Mouse (Mus musculus): ENCODE measurements around the gene BC030499. TPM values are rescaled to one million over a fixed set of nuclear protein-coding genes. Genes with fewer than 3 reads are reported as not detected.
A peak's percentile ranks its signal among the peaks of the same experiment; 100 is the strongest.

The BC030499 gene
- polyA plus RNA-seq, 1 experiment from 2014 or later: 0.29 TPM

DNA sequence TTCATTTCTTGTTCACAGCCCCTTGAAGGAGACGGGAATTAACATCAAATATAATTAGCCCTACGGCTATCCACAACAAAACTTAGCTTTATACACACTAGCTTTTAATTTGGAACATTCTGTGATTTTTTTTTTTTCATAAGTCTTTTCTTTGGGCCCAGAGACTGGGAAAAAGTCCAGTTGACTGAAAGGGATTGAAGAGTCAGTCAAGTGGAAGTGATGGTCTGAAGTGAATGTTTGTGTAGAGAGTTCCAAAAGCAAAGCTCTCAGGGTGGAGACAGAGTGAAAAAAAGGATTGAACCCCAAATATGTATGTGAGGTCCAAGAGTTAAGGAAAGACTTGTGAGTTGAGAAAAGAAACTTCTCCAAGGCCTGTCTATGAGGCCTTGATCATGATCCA lies 27.8 kb downstream of the BC030499 start:
- ATAC-seq (ENCODE audit: low FRiP score, low read depth): no peak
- WGBS: 97% methylated on average over 2 of the region's 2 CpGs
- H3K4me1 ChIP-seq: peaks cover 15% of the 10 kb centered on the region; the same call in 1 of the 2 replicates
- H3K27ac ChIP-seq (replicated peaks): no peak overlapping the region
- H3K36me3 ChIP-seq: peaks cover 90% of the 10 kb centered on the region
- no peak overlapping the region for H3K9ac ChIP-seq (replicated peaks)
- no peak overlapping the region for H3K4me3 ChIP-seq
- no peaks in the 10 kb centered on the region for H3K27me3 ChIP-seq
- H3K4me2 ChIP-seq (replicated peaks): no peak overlapping the region
- H3K9me3 ChIP-seq: no peaks in the 10 kb centered on the region

DNA sequence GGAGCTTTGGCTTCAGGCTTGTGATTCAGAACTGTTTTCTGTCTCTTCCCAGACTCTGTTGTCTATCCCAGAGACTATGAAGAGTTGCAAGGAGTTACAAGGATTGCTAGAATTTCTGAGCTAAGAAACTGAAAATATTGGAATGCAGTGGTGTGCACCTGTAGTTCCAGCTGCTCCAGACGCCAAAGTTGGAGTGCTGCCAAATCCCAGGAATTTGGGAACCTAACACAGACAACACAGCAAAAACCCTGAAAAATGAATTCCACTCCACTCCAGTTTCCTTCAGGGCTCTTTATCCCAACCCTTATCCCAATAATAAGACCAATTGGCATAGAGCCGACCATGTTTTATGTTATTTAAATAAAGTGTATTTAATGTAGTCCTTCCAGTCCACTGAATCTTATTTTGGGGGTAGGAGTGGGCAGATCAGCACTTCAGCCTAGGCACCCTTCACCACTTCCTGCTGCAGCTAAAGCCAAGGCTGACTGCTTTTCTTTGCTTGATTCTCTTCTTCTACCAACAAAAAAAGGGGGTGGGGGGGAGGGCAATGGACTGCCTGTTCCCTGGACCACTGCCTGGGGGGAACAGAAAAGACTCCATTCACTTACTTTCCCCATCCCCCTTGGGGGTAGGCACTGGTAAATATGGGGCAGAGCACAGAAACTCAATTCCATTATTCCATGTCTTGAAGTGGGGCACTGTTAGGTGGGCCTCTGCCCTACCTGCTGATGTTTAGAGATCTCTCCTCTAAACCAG lies 31.6 kb downstream of the BC030499 start:
- Histone ChIP-seq H3K4me1 (peaks cover 15% of the 10 kb centered on the region; the same call in 1 of the 2 replicates), H3K9ac (replicated peaks) (no peak overlapping the region), H3K36me3 (peaks cover 54% of the 10 kb centered on the region), H3K27ac (replicated peaks) (no peak overlapping the region), H3K4me2 (replicated peaks) (peak overlapping the region; percentile 4; the same call in 1 of the 2 replicates), H3K4me3 (no peak overlapping the region), H3K27me3 (no peaks in the 10 kb centered on the region), H3K9me3 (no peaks in the 10 kb centered on the region)
- WGBS: 71% methylated on average over 2 of the region's 2 CpGs
- ATAC-seq (ENCODE audit: low FRiP score, low read depth): no peak

GRCm38 (mm10) chr11:78322860-78323259 lies 32.2 kb downstream of the BC030499 start, which contains the start of gene Aldoc:
TSS of gene Aldoc (plus strand) at chr11:78322968.
- WGBS: 7% methylated on average over 15 of the region's 15 CpGs
- peak within 1 kb of the TSS; percentile 4; the same call in 1 of the 2 replicates for H3K4me2 ChIP-seq (replicated peaks)
- no peak within 1 kb of the TSS for H3K27ac ChIP-seq (replicated peaks)
- no peak within 1 kb of the TSS for H3K4me3 ChIP-seq
- H3K27me3 ChIP-seq: no peaks in the 10 kb centered on the region
- H3K9me3 ChIP-seq: no peaks in the 10 kb centered on the region
- no peak within 1 kb of the TSS for H3K9ac ChIP-seq (replicated peaks)
- H3K4me1 ChIP-seq: peaks cover 15% of the 10 kb centered on the region; the same call in 1 of the 2 replicates
- peaks cover 48% of the 10 kb centered on the region for H3K36me3 ChIP-seq
- ATAC-seq (ENCODE audit: low FRiP score, low read depth): no peak

DNA sequence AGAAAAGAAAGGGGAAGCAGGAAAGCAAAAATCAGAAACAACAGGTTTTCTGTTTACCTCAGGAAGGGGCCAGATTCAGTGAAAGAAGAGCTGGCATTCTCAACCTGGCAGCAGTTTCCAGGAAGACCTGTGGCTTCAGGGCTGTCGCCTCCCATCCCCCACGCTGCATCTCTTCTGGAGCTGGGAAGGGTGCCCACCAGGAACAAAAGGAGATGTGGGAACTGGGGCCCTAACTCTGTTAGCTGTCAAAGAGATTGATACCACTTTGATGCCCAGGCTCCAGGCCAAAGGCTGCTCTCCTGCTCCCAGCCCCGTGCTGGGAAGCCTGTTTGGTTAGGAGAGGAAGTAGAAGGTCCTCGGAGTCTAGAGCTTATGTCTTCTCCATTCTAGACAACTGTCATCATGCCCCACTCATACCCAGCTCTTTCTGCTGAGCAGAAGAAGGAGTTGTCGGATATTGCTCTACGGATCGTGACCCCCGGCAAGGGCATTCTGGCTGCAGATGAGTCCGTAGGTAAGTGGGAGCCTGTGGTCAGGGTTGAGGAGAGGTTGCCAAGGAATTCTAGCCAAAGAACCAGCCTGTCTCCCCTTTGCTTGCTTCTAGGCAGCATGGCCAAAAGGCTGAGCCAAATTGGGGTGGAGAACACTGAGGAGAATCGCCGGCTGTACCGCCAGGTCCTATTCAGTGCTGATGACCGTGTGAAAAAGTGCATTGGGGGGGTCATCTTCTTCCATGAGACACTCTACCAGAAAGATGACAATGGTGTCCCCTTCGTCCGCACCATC lies 33.6 kb downstream of the BC030499 start:
- peaks cover 21% of the 10 kb centered on the region for H3K4me1 ChIP-seq
- no peaks in the 10 kb centered on the region for H3K9me3 ChIP-seq
- ATAC-seq (ENCODE audit: low FRiP score, low read depth): no peak
- H3K27ac ChIP-seq (replicated peaks): no peak overlapping the region
- no peak overlapping the region for H3K9ac ChIP-seq (replicated peaks)
- WGBS: 89% methylated on average over 15 of the region's 15 CpGs
- no peaks in the 10 kb centered on the region for H3K27me3 ChIP-seq
- peaks cover 34% of the 10 kb centered on the region for H3K36me3 ChIP-seq
- H3K4me2 ChIP-seq (replicated peaks): no peak overlapping the region
- H3K4me3 ChIP-seq: no peak overlapping the region

- no peaks in the 10 kb centered on the region for H3K9me3 ChIP-seq
- WGBS: 95% methylated on average over 12 of the region's 12 CpGs
- H3K4me2 ChIP-seq (replicated peaks): no peak overlapping the region
- H3K27ac ChIP-seq (replicated peaks): no peak overlapping the region
- ATAC-seq (ENCODE audit: low FRiP score, low read depth): no peak
- no peak overlapping the region for H3K4me3 ChIP-seq
- H3K36me3 ChIP-seq: peaks cover 27% of the 10 kb centered on the region
- peaks cover 26% of the 10 kb centered on the region for H3K4me1 ChIP-seq
- no peaks in the 10 kb centered on the region for H3K27me3 ChIP-seq
- H3K9ac ChIP-seq (replicated peaks): no peak overlapping the region
These were observed 34.3 kb downstream of the BC030499 start for GRCm38 (mm10) chr11:78324965-78325364.

- Histone ChIP-seq H3K4me1 (peaks cover 22% of the 10 kb centered on the region), H3K36me3 (peaks cover 5% of the 10 kb centered on the region), H3K9me3 (no peaks in the 10 kb centered on the region), H3K9ac (replicated peaks) (no peak overlapping the region), H3K4me2 (replicated peaks) (no peak overlapping the region), H3K27me3 (no peaks in the 10 kb centered on the region), H3K4me3 (no peak overlapping the region), H3K27ac (replicated peaks) (no peak overlapping the region)
- ATAC-seq (ENCODE audit: low FRiP score, low read depth): no peak
- WGBS: 90% methylated on average over 4 of the region's 4 CpGs
These were observed 36.6 kb downstream of the BC030499 start for GRCm38 (mm10) chr11:78327215-78327614.

DNA sequence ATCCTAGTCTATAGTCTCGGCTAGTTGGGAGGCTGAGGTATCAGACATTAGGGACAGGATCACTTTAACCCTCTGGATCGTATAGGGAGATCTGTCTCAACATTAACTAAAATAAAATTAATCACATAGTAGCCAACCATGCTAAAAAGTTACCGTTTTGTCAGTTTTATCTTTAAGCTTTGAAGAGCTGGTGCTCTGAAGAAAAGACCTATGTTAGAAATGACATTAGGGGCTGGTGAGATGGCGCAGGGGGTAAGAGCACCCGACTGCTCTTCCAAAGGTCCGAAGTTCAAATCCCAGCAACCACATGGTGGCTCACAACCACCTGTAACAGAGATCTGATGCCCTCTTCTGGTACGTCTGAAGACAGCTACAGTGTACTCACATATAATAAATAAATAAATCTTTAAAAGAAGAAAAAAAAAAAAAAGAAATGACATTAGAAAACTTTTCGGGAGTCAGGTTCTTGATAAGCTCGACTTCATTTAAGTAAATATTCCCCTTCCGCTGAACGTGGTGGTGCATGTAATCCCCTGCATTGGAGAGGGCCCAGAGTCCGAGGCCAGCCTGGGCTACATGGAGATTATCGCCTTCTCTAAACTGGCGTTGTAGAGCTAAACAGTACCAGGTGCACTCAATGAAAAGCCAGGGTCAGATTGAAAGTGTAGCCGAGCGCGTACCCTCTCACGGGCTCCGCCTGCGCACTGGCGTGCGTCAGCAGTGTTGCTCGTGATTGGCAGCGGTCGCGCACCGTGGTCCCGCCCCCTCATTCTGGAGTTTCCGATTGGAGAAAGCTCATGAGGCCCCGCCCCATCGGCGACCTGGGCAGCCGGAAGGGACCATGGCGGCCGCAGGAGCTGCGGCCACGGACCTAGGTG lies 37.2 kb downstream of the BC030499 start, which contains the start of gene Pigs:
Pigs (plus strand) TSS at position 782 of the 878 bp plus-strand sequence.
- peaks cover 16% of the 10 kb centered on the region for H3K4me1 ChIP-seq
- H3K27me3 ChIP-seq: no peaks in the 10 kb centered on the region
- no peak within 1 kb of the TSS for H3K27ac ChIP-seq (replicated peaks)
- peaks cover 6% of the 10 kb centered on the region for H3K36me3 ChIP-seq
- H3K9me3 ChIP-seq: no peaks in the 10 kb centered on the region
- WGBS: 14% methylated on average over 37 of the region's 37 CpGs
- ATAC-seq (ENCODE audit: low FRiP score, low read depth): peak; percentile 98
- peak within 1 kb of the TSS; percentile 85 for H3K4me3 ChIP-seq
- peak within 1 kb of the TSS; percentile 93 for H3K4me2 ChIP-seq (replicated peaks)
- peak within 1 kb of the TSS; percentile 89 for H3K9ac ChIP-seq (replicated peaks)

DNA sequence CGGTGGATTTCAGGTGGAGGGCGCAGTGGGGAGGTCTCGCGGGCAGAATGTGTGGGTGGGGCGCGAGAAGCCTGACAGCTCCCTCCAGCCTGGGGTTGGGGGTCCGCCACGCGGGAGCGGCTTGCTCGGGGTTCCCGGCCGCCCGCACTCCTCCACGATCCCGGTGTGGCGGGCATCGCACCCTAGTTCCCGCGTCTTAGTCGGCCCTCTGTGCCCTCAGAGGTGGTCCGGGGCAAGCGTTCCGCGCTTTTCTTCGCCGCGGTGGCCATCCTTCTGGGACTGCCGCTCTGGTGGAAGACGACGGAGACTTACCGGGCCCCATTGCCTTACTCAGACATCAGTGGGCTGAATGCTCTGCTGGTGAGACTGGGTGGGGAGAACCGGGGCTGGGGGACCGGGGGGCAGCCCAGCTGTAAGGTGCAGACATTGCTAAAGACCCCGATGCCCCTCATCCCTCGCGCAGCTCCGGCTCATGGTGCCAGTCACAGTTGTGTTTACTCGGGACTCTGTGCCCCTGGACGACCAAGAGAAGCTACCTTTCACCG lies 37.9 kb downstream of the BC030499 start:
- Histone ChIP-seq H3K36me3 (peaks cover 13% of the 10 kb centered on the region), H3K4me1 (peaks cover 12% of the 10 kb centered on the region), H3K9me3 (no peaks in the 10 kb centered on the region), H3K4me3 (peak overlapping the region; percentile 85), H3K27ac (replicated peaks) (no peak overlapping the region), H3K27me3 (no peaks in the 10 kb centered on the region), H3K4me2 (replicated peaks) (peak overlapping the region; percentile 93), H3K9ac (replicated peaks) (peak overlapping the region; percentile 89)
- under 1% methylated on average over 38 of the region's 41 CpGs for WGBS
- ATAC-seq (ENCODE audit: low FRiP score, low read depth): peak; percentile 78

- no peak overlapping the region for H3K4me2 ChIP-seq (replicated peaks)
- no peak overlapping the region for H3K9ac ChIP-seq (replicated peaks)
- no peaks in the 10 kb centered on the region for H3K9me3 ChIP-seq
- H3K4me3 ChIP-seq: no peak overlapping the region
- peaks cover 12% of the 10 kb centered on the region for H3K4me1 ChIP-seq
- WGBS: 96% methylated on average over 12 of the region's 12 CpGs
- H3K27me3 ChIP-seq: no peaks in the 10 kb centered on the region
- ATAC-seq (ENCODE audit: low FRiP score, low read depth): no peak
- peaks cover 48% of the 10 kb centered on the region for H3K36me3 ChIP-seq
- no peak overlapping the region for H3K27ac ChIP-seq (replicated peaks)
These were observed 42.0 kb downstream of the BC030499 start for GRCm38 (mm10) chr11:78332676-78333075.

- no peak for ATAC-seq (ENCODE audit: low FRiP score, low read depth)
- no peak overlapping the region for H3K4me3 ChIP-seq
- no peak overlapping the region for H3K27ac ChIP-seq (replicated peaks)
- no peak overlapping the region for H3K9ac ChIP-seq (replicated peaks)
- peaks cover 55% of the 10 kb centered on the region for H3K36me3 ChIP-seq
- no peak overlapping the region for H3K4me2 ChIP-seq (replicated peaks)
- no peaks in the 10 kb centered on the region for H3K9me3 ChIP-seq
- no peaks in the 10 kb centered on the region for H3K27me3 ChIP-seq
- H3K4me1 ChIP-seq: peaks cover 7% of the 10 kb centered on the region
- WGBS: 97% methylated on average over 5 of the region's 5 CpGs
These were observed 43.4 kb downstream of the BC030499 start for GRCm38 (mm10) chr11:78333992-78334391.

- WGBS: 96% methylated on average over 8 of the region's 8 CpGs
- Histone ChIP-seq H3K36me3 (peaks cover 81% of the 10 kb centered on the region), H3K27ac (replicated peaks) (no peak overlapping the region), H3K27me3 (no peaks in the 10 kb centered on the region), H3K9me3 (no peaks in the 10 kb centered on the region), H3K4me2 (replicated peaks) (no peak overlapping the region), H3K4me3 (no peak overlapping the region), H3K4me1 (no peaks in the 10 kb centered on the region), H3K9ac (replicated peaks) (no peak overlapping the region)
- ATAC-seq (ENCODE audit: low FRiP score, low read depth): no peak
These were observed 46.4 kb downstream of the BC030499 start for GRCm38 (mm10) chr11:78337040-78337439.

Data from midbrain, embryonic 12.5 days (tissue).